Mouse (Mus musculus): ENCODE results near the gene Btaf1. TPM values are rescaled to one million over a fixed set of nuclear protein-coding genes. Genes with fewer than 3 reads are reported as not detected.

Btaf1 gene
- 80.3 and 84.3 TPM in 2 replicates for total RNA-seq (2017)

DNA sequence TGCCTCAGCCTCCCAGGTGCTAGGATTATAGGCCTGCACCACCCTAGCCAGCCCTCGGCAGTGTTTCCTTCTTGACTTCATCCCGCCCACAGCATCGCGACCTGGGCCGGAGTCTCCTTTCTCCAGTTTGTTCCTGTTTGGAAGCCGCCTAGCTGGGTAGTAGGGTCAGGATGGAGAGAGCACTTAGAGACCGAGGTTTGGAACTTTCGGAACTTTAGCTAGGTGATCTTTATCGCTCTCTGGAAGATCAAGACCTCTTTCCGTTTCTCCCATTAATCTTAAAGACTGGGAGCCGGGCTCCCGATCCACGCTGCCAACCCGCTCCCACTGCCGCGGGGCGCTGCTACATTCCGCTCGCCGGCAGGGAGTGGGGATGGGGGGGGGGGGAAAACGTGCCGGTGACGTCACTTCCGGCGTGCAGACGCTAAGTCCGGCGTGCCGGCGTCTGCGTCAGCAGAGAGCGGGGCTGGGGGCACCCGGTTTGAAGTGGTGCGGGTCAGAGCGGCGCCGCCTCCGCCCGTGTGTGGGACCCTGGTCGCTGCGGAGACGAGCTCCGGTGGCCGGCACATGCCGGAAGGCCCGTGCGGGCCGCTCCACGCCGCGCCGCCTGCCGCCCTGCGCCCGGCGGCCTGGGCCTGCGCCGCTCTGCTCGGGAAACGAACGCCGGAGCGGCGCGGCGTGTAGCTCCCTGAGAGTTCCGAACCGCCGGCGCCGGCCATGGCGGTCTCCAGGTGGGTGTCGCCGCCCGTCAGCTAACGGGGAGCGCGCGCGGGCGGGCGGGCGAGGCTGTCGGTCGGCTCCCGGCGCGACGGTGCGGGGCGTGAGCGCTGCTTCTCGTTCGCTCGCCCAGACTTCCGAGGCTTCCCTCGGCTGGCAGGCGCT is at the start of gene Btaf1:
Btaf1 (plus strand) TSS at position 409 of the 882 bp plus-strand sequence.
- ATAC-seq (ENCODE audit: extremely low read depth, insufficient number of reproducible peaks, low FRiP score, poor library complexity, severe bottlenecking), result peak; percentile 84

DNA sequence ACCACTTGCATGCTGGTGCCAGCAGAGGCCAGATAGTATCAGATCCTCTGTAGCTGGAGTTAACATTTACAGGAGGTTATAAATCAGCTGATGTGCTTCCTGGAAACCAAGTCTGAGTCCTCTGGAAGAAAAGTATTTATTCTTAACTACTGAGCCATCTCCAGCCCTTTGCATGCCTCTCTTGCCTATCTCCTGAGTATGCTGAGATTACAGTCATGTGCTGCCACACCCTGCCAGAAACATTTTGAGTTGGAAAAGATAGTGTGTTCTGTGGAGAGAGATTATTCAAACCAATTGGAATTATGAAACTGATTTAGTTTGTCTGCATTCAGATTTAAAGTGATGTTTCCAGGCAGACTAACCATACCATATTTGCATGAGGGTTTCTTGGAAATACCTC is 48.5 kb upstream of the Btaf1 start:
- ATAC-seq (ENCODE audit: extremely low read depth, insufficient number of reproducible peaks, low FRiP score, poor library complexity, severe bottlenecking), result no peak

DNA sequence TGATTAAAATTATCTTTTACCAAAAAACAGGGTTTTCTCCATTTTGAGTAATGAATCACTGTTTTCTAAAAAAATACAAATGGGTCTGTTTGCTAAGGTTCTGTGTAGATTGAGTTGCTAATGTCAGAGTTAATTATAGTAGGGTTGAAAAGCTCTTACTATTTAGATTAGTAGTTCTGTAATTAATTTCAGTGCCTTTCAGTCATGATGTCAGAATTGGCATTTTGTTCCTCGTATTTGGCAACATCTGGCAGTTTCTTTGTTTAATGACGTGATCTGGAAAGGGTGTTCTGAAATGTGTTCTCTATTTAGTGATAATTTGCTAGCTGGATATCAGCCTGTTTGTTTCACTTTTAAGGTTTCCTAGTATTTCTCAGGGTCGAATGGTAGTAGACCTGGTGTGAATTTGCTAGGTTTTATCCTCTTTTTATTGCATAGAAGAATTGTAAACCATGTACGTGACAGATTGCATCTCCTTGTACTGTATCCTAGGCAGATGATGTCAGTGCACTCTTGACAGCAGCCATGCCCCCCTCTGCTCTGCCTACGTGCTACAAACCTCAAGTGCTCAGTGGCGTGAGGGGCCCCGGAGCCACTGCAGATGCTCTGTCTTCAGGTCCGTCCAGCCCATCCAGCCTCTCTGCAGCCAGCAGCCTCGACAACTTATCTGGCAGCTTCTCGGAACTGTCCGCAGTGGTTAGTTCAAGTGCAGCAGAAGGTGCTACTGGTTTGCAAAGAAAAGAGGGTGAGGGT is 47.0 kb upstream of the Btaf1 start:
- no peak for ATAC-seq (ENCODE audit: extremely low read depth, insufficient number of reproducible peaks, low FRiP score, poor library complexity, severe bottlenecking)

DNA sequence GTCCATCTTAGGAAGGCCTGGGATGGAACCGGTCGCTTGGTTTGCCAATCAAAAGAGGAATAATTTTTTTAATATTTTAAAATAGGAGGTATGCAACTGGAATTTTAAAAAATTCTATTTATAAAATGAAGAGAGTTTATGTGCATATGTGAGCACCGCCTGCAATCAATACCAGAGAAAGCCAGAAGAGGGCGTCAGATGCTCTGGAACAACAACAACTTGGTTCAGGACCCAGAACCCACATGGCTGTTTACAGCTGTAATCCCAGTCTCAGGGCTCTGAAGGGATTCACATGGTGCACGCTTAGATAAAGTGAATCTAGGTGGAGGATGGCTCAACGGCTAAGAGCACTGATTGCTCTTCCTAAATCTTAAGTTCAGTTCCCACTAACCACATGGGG is 42.8 kb upstream of the Btaf1 start:
- no peak for ATAC-seq (ENCODE audit: extremely low read depth, insufficient number of reproducible peaks, low FRiP score, poor library complexity, severe bottlenecking)

DNA sequence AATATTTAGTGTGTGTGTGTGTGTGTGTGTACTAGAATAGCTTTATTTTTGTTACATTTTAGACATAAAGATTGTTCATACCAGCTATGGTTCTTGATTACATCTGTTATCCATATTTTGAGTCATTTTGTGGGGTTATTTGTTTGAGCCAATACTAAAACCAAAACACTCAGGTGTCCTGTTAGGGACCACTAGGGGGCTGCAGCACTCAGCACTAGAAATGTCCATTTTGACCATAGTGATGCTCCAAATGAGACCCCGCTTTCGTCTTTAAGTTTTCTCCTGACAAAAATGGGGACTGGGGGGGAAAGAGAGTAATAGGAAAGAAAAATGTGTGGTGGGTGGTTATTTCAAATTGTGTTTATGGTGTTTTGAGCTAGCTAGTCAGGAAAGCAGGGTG is 39.6 kb upstream of the Btaf1 start:
- ATAC-seq (ENCODE audit: extremely low read depth, insufficient number of reproducible peaks, low FRiP score, poor library complexity, severe bottlenecking), result no peak

DNA sequence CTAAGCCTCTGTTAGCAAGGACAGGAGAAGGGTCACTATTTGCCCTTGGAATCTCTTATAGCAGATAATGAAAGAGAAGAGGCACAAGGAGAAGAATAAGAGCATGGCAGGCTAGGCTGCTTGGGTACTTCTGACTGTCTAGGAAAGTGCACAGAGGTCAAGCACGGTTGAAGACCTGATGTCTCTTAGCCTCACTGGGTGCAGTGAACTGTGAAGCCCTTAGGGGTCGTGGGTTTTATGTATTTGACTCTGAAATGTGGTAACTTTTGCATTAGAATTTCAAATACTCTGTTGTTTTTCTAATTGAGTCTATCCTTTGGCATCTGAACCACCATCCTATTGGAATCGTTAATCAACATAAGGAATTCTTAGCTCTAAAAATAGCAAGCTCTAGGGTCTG is 38.2 kb upstream of the Btaf1 start:
- ATAC-seq (ENCODE audit: extremely low read depth, insufficient number of reproducible peaks, low FRiP score, poor library complexity, severe bottlenecking), result no peak

DNA sequence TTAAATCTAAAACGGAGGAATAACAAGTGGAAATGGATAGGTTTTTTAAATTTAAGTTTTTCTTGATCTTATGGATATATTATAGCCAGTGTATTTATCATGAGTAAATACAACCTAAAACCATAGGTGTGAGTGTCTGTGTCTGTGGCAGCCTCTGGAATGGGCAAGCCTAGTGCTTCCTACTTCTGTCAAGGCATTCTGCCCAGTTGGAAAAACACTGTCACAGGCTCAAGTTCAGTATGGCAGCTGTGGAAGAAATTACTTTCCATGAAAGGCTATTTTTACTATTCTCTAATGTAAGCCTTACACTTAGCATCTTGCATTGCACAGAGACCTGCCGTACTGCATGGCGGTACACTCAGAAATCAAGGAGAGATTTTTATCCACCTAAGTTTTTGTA is 34.1 kb upstream of the Btaf1 start:
- no peak for ATAC-seq (ENCODE audit: extremely low read depth, insufficient number of reproducible peaks, low FRiP score, poor library complexity, severe bottlenecking)

DNA sequence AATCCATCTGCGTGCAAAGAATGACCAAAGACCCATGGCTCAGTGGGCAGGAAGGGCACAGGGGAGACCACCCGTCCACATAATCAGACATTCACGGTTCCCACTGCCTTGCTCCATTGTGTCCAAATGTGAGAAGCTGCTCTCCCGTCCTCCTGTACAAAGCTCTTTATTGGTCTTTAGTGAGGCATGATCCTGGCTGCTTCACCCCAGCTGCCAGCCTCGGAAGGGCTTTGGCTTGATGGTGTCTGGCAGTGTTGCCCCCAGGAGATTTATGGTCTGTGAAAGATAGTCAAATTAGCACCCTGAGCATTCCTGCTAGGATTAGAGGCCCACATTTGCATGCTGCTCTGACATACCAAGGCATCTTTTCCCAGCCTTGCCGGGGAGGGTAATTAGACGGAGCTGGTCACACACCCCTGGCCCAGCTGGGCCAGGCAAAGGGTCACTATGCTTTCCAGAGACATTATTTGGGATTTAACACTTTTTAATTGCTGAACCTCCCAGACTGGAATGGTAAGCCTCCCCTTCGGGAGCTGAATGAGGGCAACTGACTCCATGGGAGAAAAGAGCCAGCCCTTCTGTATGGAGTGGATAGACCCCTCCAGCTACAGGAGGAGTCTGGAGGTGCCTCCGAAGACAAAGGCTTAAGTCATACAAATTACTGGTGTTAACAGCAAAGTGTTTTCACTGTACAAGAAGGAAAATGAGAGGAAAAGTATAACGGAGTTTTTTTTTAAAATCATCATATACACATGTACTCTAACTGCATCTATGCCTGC is 28.9 kb upstream of the Btaf1 start:
- no peak for ATAC-seq (ENCODE audit: extremely low read depth, insufficient number of reproducible peaks, low FRiP score, poor library complexity, severe bottlenecking)

DNA sequence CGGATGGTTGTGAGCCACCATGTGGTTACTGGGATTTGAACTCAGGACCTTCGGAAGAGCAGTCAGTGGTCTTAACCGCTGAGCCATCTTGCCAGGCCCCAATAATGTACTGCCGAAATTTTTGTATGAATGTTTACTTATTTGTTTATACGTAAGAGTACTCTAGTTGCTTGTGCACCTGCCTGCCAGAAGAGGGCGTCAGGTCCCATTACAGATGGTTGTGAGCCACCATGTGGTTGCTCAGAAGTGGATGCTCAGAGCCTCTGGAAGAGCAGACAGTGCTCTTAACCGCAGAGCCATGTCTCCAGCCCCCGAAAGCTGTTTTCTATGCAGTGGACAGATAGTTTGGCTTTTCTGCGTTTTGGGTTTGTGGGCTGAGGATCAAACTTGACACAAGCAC is 28.1 kb upstream of the Btaf1 start:
- ATAC-seq (ENCODE audit: extremely low read depth, insufficient number of reproducible peaks, low FRiP score, poor library complexity, severe bottlenecking), result no peak

DNA sequence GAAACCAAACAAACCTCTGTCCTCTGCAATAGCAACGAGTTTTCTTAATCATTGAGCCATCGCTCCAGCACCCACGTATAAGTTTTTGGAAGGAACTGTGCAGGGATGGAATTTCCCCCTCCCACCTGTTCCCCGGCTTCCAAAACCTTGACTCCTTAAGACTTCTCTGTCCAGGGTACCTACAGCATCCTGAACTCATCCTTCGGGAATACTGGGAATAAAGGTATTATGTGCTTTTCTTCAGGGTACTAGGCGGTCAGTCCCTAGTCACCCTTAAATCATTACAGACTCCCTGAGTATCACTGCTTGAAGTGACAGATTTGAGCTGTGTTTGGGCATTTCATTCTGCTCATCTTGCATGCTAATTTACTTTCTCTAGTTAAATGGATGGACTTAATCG is 22.5 kb upstream of the Btaf1 start:
- no peak for ATAC-seq (ENCODE audit: extremely low read depth, insufficient number of reproducible peaks, low FRiP score, poor library complexity, severe bottlenecking)

DNA sequence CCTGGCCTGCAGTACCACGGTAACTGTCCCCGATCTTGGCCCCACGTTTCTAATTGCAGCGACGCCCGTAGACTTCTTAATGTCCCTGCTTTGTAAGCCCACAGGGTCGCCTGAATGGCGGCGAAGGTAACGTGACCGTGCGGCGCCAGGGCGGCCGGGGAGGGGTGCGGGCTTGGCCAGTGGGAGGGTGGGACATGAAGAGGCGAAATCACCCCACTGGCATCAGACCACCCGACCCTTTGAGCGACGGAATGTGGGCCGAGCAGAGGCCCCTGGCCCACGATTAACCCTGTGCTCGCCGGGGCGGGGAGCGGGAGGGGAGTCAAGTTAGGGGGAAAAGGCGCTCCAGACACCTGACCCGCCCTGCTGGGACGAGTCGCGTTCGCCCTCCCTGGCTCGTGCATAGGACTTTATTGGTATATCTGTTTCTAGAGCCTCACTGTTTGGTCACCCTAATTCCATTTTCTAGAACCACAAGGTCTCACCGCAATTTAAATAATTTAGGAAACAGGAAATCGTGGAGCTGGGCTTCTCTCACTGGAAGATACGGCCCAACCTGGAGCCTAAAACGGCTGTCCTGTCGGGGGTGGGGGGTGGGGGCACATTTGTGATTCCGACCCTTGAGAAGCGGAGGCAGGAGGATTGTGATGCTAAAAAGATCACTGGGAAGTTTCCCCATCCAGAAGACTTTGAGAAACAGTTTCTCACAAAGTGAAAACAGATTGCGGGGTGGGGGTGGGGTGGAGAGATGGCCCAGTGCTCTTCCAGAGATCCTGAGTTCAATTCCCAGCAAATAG is 21.5 kb upstream of the Btaf1 start:
- no peak for ATAC-seq (ENCODE audit: extremely low read depth, insufficient number of reproducible peaks, low FRiP score, poor library complexity, severe bottlenecking)

DNA sequence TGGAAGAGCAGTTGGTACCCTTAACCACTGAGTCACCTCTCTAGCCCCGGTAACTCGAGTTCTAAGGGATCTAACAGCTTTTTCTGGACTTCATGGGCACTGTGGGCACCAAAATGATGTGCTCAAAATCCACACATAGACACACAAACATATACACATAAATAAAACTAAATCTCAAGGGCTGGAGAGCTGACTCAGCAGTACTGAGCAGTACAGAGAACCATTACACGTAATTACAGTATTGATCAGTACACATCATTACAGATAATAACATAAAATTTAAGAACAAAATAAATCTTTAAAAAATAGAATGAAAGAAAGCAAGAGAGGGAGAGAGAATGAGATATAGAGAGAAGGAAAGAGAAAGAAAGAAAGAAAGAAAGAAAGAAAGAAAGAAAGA is 16.7 kb upstream of the Btaf1 start:
- ATAC-seq (ENCODE audit: extremely low read depth, insufficient number of reproducible peaks, low FRiP score, poor library complexity, severe bottlenecking), result no peak

DNA sequence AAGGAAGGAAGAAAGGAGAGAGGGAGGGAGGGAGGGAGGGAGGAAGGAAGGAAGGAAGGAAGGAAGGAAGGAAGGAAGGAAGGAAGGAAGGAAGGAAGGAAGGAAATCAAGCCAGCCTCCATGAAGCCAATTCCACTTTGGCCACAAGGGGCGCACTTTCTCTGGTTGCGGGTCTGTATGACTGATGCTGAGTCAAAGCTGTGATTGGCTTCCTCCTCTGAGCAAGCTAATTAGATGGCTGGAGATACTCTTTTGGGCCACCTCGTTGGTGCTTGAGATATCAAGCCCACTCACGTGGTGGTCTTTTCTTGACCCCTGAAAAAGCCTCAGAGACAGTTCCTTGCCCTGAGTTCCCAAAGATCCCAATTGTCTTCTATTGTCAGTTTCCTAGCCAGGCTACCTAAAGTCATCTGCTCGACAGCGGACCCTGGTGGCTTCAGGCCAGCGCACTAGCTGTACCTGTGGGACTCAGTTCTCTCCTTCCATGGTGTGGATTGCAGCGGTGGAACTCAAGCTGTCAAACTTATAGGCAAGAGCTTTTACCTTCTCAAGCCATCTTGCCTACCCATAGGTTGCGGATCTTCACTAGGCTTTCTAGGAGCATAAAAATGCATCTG is 16.1 kb upstream of the Btaf1 start:
- ATAC-seq (ENCODE audit: extremely low read depth, insufficient number of reproducible peaks, low FRiP score, poor library complexity, severe bottlenecking), result peak; percentile 46; the same call in 1 of the 2 replicates

DNA sequence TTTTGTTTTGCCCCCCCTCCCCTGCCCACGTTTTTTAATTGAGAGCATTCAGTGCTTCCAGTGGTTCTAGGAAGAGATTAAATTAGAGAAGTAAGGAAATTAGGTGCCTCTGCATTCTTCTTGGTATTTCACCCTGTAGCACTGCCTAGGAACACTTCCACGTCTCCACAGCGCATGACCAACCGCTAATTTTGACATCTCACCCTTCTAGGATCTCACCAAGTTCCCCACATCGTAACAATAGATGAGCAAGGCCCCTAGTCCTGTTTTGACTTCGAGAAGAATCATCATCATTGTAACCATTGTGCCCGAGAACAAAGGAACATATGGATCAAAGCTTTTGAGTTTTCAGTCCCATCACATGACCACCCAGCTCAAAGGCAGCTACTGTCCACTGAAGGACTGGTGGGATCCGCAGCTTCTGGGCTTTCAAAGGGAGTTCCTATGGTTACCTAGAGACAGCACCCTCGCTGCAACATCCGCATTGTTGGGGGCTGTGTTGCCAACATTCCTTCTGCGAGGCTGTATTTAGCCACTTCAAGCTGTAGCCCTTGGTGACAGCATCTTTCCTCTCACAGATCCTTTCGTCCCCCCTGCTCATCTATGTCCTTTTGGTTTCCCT is 15.3 kb upstream of the Btaf1 start:
- no peak for ATAC-seq (ENCODE audit: extremely low read depth, insufficient number of reproducible peaks, low FRiP score, poor library complexity, severe bottlenecking)

DNA sequence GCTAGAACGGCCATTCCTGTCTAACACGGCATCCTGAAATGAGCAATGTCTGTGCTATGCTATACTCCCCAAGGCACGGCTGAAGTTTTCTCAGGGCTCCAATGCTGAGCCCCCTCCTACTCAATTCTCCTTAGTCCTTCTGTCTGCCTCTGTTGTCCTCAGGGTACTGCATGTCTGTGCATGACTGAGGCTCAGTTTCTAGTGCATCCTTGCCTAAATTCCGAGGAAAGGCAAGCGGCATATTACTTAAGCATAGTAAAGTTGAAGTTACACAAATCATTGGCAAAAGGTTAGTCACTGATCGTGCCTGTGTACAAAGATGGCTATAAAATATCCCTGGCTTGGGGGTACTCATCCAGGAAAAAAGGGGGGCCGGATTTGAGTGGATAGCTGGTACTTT is 12.8 kb upstream of the Btaf1 start:
- no peak for ATAC-seq (ENCODE audit: extremely low read depth, insufficient number of reproducible peaks, low FRiP score, poor library complexity, severe bottlenecking)

DNA sequence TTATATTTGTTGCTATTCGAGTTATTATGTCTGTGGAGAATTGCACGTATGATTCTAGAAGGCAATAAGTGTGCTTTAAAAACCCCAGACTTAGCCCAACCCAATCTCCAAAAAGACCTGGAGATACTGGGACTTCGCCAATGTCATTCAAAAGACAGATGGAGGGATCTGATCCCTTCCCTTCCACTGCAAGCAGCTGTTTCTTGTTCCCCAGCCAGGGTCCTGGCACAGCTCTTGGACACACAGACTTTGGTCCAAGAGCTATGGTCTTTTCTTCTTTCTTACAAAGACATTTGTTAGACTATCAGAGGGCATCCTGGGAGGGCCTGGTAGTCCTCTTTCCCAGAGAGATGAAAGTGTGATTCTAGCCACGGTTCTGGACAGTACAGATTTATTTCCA is 9.7 kb upstream of the Btaf1 start:
- ATAC-seq (ENCODE audit: extremely low read depth, insufficient number of reproducible peaks, low FRiP score, poor library complexity, severe bottlenecking), result no peak

DNA sequence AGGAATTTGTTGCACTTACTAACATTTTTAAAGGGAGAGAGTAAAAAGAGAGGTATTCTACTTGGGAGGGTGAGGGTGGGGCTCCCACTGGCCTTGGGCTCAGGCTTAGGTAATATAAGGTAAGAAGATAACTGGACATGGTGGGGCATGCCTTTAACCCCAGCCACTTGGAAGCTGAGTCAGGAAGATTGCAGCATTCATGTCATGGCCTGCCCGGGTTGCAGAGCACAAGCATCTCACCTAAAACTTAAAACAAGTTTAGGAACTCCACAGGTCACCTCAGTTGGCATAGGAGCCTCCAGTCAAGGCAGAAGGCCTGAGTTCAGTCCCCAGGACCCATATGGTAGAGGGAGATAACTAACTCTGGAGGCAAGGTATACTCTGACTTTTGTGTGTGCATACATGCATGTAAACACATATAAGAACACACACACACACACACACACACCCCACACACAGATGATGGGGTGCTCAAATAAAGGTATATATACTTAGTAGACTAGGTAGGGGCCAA is 8.9 kb upstream of the Btaf1 start:
- ATAC-seq (ENCODE audit: extremely low read depth, insufficient number of reproducible peaks, low FRiP score, poor library complexity, severe bottlenecking), result no peak

All from neutrophil, adult 5-6 weeks (primary cell).